Mouse (Mus musculus) CH12.LX (cell line): ENCODE measurements at regions not wholly inside any gene's neighbourhood (a gene's known extent, or its start where the extent isn't known, plus 50 kb on each side); places are given as distances from the start of the nearest gene placed in this dataset.

Source experiments
- DNase-seq: peaks from one replicate; pipeline ENCODE4 v3.0.0-alpha.2; 2013; ENCODE audit errors: extremely low read depth
- H3K27ac ChIP-seq: 2 replicates; pipeline ENCODE4 v1.5.1; 2012; ENCODE audit warnings: low read depth, mild to moderate bottlenecking, control low read depth, moderate library complexity; ENCODE audit not compliant: insufficient read depth
- H3K27me3 ChIP-seq: replicated peaks from 2 replicates; pipeline ENCODE3; 2012; ENCODE audit warnings: inconsistent platforms
- H3K36me3 ChIP-seq, 2 experiments: replicated peaks in 1 of 2; 2 replicates each; pipeline versions ENCODE3 to v1.6.1; 2012; ENCODE audit warnings: inconsistent platforms in 1 of 2, low read length in 1 of 2, mild to moderate bottlenecking in 1 of 2, mixed read lengths in 1 of 2, moderate library complexity in 1 of 2; ENCODE audit not compliant: control insufficient read depth in 1 of 2, insufficient read depth in 1 of 2
- H3K4me1 ChIP-seq, 2 experiments: 2 replicates each; pipeline ENCODE4 v1.6.1; 2012; ENCODE audit warnings: inconsistent platforms in 1 of 2, moderate library complexity in 1 of 2; ENCODE audit not compliant: insufficient read depth in 2 of 2, control insufficient read depth in 1 of 2
- H3K4me2 ChIP-seq: 2 replicates; pipeline ENCODE4 v1.6.1; 2012; ENCODE audit warnings: low read depth, mild to moderate bottlenecking, control low read depth; ENCODE audit not compliant: poor library complexity, insufficient read depth, severe bottlenecking
- H3K4me3 ChIP-seq, 3 experiments: fragments of 150-350 bp in 1 of 3; sonication (generic) in 1 of 3; replicated peaks in 1 of 3; 2 replicates each; pipeline versions ENCODE3 to v1.5.1; 2011 to 2012; ENCODE audit warnings: low read depth in 2 of 3, low read length in 2 of 3, mild to moderate bottlenecking in 2 of 3, moderate library complexity in 2 of 3, control low read depth in 1 of 3, improper control_type of control experiment in 1 of 3, inconsistent platforms in 1 of 3, mixed read lengths in 1 of 3; ENCODE audit not compliant: poor library complexity in 1 of 3
- H3K79me2 ChIP-seq: replicated peaks from 2 replicates; pipeline ENCODE4 v1.6.1; 2012; ENCODE audit warnings: mild to moderate bottlenecking, moderate library complexity; ENCODE audit not compliant: control insufficient read depth, poor library complexity, insufficient read depth, severe bottlenecking; ENCODE audit errors: extremely low read depth
- H3K9ac ChIP-seq: 2 replicates; pipeline ENCODE4 v1.6.1; 2012; ENCODE audit warnings: low read depth, mild to moderate bottlenecking, control low read depth, moderate library complexity; ENCODE audit not compliant: insufficient read depth
- H3K9me3 ChIP-seq: replicated peaks from 2 replicates; pipeline ENCODE3; 2012; ENCODE audit warnings: low read length, inconsistent platforms, mixed read lengths
- CHD1 ChIP-seq: IDR thresholded peaks from 2 replicates; pipeline ENCODE4 v1.6.1; 2012; ENCODE audit warnings: low read depth, low read length, improper control_type of control experiment, inconsistent platforms
- ELF1 ChIP-seq: IDR thresholded peaks from 2 replicates; pipeline ENCODE4 v1.6.1; 2014; ENCODE audit warnings: low read depth, mild to moderate bottlenecking, inconsistent platforms, low read length, improper control_type of control experiment
- GABPA ChIP-seq: IDR thresholded peaks from 2 replicates; pipeline ENCODE4 v1.6.1; 2012; ENCODE audit warnings: low read depth, low read length, improper control_type of control experiment, inconsistent platforms; ENCODE audit not compliant: insufficient replicate concordance
- HCFC1 ChIP-seq: IDR thresholded peaks from 2 replicates; pipeline ENCODE4 v1.6.1; 2012; ENCODE audit warnings: low read depth, mild to moderate bottlenecking, inconsistent platforms, low read length, improper control_type of control experiment
- JUN ChIP-seq: IDR thresholded peaks from 2 replicates; pipeline ENCODE4 v1.6.1; 2011; ENCODE audit warnings: low read depth, mild to moderate bottlenecking, low read length, improper control_type of control experiment, moderate library complexity; ENCODE audit not compliant: insufficient read depth
- MAFK ChIP-seq: IDR thresholded peaks from 2 replicates; pipeline ENCODE4 v1.6.1; 2011; ENCODE audit warnings: low read length, improper control_type of control experiment; ENCODE audit not compliant: insufficient replicate concordance
- MAZ ChIP-seq: IDR thresholded peaks from 2 replicates; pipeline ENCODE4 v1.6.1; 2012; ENCODE audit warnings: low read depth, mild to moderate bottlenecking, inconsistent platforms, low read length, improper control_type of control experiment, moderate library complexity
- PAX5 ChIP-seq: IDR thresholded peaks from 2 replicates; pipeline ENCODE4 v1.6.1; 2012; ENCODE audit warnings: low read length, inconsistent platforms, mixed read lengths
- POLR2AphosphoS2 ChIP-seq: IDR thresholded peaks from 2 replicates; pipeline ENCODE4 v1.6.1; 2011; ENCODE audit warnings: low read depth, low read length, improper control_type of control experiment
- TBP ChIP-seq: conservative IDR thresholded peaks from 2 replicates; pipeline ENCODE4 v1.6.1; 2011; ENCODE audit warnings: low read depth, low read length, improper control_type of control experiment
- USF2 ChIP-seq: conservative IDR thresholded peaks from 2 replicates; pipeline ENCODE4 v1.6.1; 2011; ENCODE audit warnings: low read depth, low read length, improper control_type of control experiment
- ZMIZ1 ChIP-seq: IDR thresholded peaks from 2 replicates; pipeline ENCODE4 v1.6.1; 2012; ENCODE audit warnings: low read depth, mild to moderate bottlenecking, inconsistent platforms, low read length, improper control_type of control experiment
- ZNF384 ChIP-seq: IDR thresholded peaks from 2 replicates; pipeline ENCODE4 v1.6.1; 2012; ENCODE audit warnings: low read depth, low read length, improper control_type of control experiment, inconsistent platforms
- dilution Hi-C: fragments of 300-500 bp; cut with MboI; formaldehyde crosslinking; loops from 2 replicates; pipeline ENCODE4 v1.14.3; 2020; ENCODE audit warnings: low sequenced_read_pairs; ENCODE audit not compliant: extremely low pct_unique_long_range_greater_than_20kb, extremely low pct_ligation_motif_present
- in situ Hi-C: fragments of 300-500 bp; cut with MboI; formaldehyde crosslinking; loops from 3 replicates; pipeline ENCODE4 v1.14.3; 2019; ENCODE audit warnings: low sequenced_read_pairs, low pct_ligation_motif_present, low pct_unique_long_range_greater_than_20kb, mixed read lengths

DNA sequence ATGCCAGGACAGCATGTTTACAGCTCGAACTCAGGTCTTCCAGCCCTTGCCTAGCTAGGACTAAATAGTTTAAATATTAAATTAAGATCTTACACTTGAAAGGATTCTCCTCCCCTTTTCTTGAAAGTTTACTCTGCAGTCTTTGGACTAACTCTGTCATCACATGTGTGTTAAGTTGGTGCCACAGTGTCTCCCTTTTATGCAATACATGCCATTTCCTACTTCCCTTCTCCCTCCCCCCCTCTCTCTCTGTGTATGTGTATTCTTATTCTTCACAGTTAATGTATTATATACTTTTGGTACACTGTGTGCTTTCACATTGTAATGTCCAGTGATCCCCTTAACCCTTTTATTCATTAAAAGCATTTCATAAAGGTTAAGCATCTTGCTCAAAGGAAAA, 63.9 kb upstream of the Dock10 start:
- peaks cover 3% of the 10 kb centered on the region in 2 experiments; a peak in 2 of 4 replicates for H3K4me1 ChIP-seq
- no peak for TF ChIP-seq MAFK
- no peak for TF ChIP-seq HCFC1
- TF ChIP-seq ZNF384, result no peak
- no peak for TF ChIP-seq CHD1
- no peak for TF ChIP-seq ELF1
- no peak for TF ChIP-seq GABPA
- in situ Hi-C loops, result no loop called here

DNA sequence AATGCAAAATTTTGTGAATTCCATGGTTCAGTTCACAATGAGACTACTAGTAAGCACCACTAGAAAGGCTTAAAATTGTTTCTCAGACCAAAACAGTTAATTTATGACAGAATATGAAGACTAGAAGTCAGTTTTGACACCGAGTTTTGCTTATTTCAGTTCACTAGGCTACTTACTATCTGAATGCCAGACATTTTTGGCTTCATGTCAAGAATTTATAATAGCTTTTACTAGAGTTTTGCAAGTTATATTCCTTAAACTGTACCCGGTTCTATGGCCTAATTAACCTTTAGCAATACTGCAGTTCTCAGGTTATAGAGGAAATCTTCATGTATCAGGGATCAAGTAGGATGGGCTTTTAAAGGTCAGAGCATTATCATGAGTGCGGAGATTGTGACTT, 54.6 kb upstream of the Dock10 start:
- dilution Hi-C loops, result no loop called here
- Histone ChIP-seq H3K9me3 (no peaks in the 10 kb centered on the region), H3K36me3 (no peaks in the 10 kb centered on the region), H3K9ac (no peak overlapping the region), H3K27me3 (no peaks in the 10 kb centered on the region), H3K79me2 (no peaks in the 10 kb centered on the region), H3K27ac (no peak overlapping the region), H3K4me3 (no peak overlapping the region), H3K4me2 (no peak overlapping the region), H3K4me1 (no peaks in the 10 kb centered on the region)
- no peak for DNase-seq
- in situ Hi-C loops, result no loop called here
- no peak for TF ChIP-seq PAX5
- no peak for TF ChIP-seq TBP
- no peak for TF ChIP-seq POLR2AphosphoS2
- no peak for TF ChIP-seq USF2
- no peak for TF ChIP-seq MAZ
- TF ChIP-seq JUN, result no peak
- no peak for TF ChIP-seq ZMIZ1

More for the DNA sequence above, 63.9 kb upstream of the Dock10 start:
- Histone ChIP-seq H3K9ac (no peak overlapping the region), H3K27ac (no peak overlapping the region), H3K9me3 (no peaks in the 10 kb centered on the region), H3K27me3 (no peaks in the 10 kb centered on the region), H3K4me3 (no peak overlapping the region), H3K79me2 (no peaks in the 10 kb centered on the region), H3K4me2 (no peak overlapping the region), H3K36me3 (no peaks in the 10 kb centered on the region)
- dilution Hi-C loops, result no loop called here
- DNase-seq, result no peak
